Mouse (Mus musculus) limb, embryonic 15.5 days (tissue): ENCODE measurements at regions not wholly inside any gene's neighbourhood (a gene's known extent, or its start where the extent isn't known, plus 50 kb on each side); places are given as distances from the start of the nearest gene placed in this dataset.

ENCODE experiments used
- ATAC-seq: fragments of 200-750 bp; cut with Nextera tagmentation; 2 replicates; pipeline ENCODE4 v1.8.0; 2017; ENCODE audit warnings: low read depth, moderate TSS enrichment; ENCODE audit not compliant: insufficient number of reproducible peaks, low FRiP score, low TSS enrichment
- H3K27ac ChIP-seq: fragments of 300-500 bp; sonication (generic); 2 replicates; pipeline ENCODE4 v1.5.1; 2015; ENCODE audit warnings: moderate library complexity, mild to moderate bottlenecking, inconsistent platforms
- H3K27me3 ChIP-seq: fragments of 300-500 bp; sonication (generic); 2 replicates; pipeline ENCODE4 v1.6.1; 2015; ENCODE audit warnings: inconsistent platforms
- H3K36me3 ChIP-seq: fragments of 300-500 bp; sonication (generic); 2 replicates; pipeline ENCODE4 v1.6.1; 2015; ENCODE audit warnings: inconsistent platforms
- H3K4me1 ChIP-seq: fragments of 300-500 bp; sonication (generic); 2 replicates; pipeline ENCODE4 v1.6.1; 2015; ENCODE audit warnings: inconsistent platforms
- H3K4me2 ChIP-seq: fragments of 300-500 bp; sonication (generic); 2 replicates; pipeline ENCODE4 v1.6.1; 2015; ENCODE audit warnings: mild to moderate bottlenecking, inconsistent platforms
- H3K4me3 ChIP-seq: fragments of 300-500 bp; sonication (generic); 2 replicates; pipeline ENCODE4 v1.5.1; 2015; ENCODE audit warnings: mild to moderate bottlenecking, inconsistent platforms
- H3K9ac ChIP-seq: fragments of 300-500 bp; sonication (generic); 2 replicates; pipeline ENCODE4 v1.6.1; 2015; ENCODE audit warnings: inconsistent platforms
- H3K9me3 ChIP-seq: fragments of 300-500 bp; sonication (generic); 2 replicates; pipeline ENCODE4 v1.6.1; 2016; ENCODE audit warnings: inconsistent platforms
- WGBS: fragments of 180-500 bp; shearing (Covaris S2); methylation state at CpG from one replicate; pipeline ENCODE4 v1.1.7; 2015; 5-methylcytosine and 5-hydroxymethylcytosine counted together

DNA sequence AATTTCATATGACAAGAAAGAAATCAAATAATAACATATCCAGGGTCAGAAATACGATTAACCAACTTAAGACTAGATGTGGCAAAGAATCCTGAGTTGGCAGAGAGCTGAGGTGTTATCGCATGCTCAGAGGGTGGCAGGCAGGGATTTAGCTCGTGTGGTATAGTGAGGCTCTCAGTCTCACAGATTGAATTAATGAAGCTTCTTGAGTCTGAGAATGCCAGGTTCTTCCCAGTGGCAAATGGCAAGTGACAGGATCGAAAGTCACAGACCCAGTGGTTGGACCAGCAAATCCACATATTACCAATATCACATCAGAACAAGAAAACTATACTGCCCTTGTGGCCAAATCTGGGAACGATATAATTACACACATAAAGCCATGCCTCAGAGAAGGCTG is 101.3 kb upstream of the Peli2 start:
- H3K9ac ChIP-seq = no peak overlapping the region
- no peaks in the 10 kb centered on the region for H3K27me3 ChIP-seq
- no peaks in the 10 kb centered on the region for H3K9me3 ChIP-seq
- 77% methylated on average over 5 of the region's 5 CpGs for WGBS
- H3K4me1 ChIP-seq = no peaks in the 10 kb centered on the region
- no peak overlapping the region for H3K4me2 ChIP-seq
- no peak overlapping the region for H3K27ac ChIP-seq
- no peaks in the 10 kb centered on the region for H3K36me3 ChIP-seq
- H3K4me3 ChIP-seq = no peak overlapping the region
- ATAC-seq = no peak

- no peaks in the 10 kb centered on the region for H3K36me3 ChIP-seq
- H3K9ac ChIP-seq = no peak overlapping the region
- no peak overlapping the region for H3K4me2 ChIP-seq
- no peak overlapping the region for H3K4me3 ChIP-seq
- ATAC-seq = no peak
- H3K4me1 ChIP-seq = no peaks in the 10 kb centered on the region
- no peaks in the 10 kb centered on the region for H3K27me3 ChIP-seq
- WGBS = 76% methylated on average over 4 of the region's 4 CpGs
- H3K27ac ChIP-seq = no peak overlapping the region
- no peaks in the 10 kb centered on the region for H3K9me3 ChIP-seq
Measured at GRCm38 (mm10) chr14:48022271-48022670, 98.4 kb upstream of the Peli2 start.

DNA sequence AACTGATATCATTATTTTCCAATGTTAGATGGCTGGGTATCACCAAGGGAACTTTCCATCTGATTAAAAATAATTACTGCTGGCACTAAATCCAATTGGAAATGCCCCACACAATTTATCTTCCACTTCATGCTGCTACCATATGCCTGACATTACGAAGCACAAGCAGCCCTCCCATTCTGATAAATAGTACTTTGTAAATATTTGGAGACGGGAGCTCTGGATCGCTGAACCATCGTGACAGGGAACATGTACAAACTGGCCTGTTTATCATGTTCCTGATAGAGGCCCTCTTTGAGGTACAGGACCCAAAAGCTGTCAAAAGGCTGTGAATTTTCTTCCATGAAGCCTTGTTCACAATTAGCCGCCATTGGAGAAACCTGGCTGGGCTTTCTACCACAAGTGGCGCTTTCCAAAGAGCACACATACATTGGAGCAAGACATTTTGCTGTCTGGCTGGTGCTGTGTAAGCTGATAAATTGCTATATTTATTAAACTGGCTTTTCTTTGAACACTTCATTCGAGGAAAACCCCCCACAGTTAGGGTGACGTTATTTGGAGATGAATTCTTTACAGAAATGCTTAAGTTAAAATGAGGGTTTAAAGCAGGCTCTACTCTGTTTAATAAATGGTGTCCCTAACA is 96.5 kb upstream of the Peli2 start:
- no peak for ATAC-seq
- Histone ChIP-seq H3K4me2 (no peak overlapping the region), H3K9me3 (no peaks in the 10 kb centered on the region), H3K9ac (no peak overlapping the region), H3K27ac (no peak overlapping the region), H3K27me3 (no peaks in the 10 kb centered on the region), H3K4me3 (no peak overlapping the region), H3K36me3 (no peaks in the 10 kb centered on the region), H3K4me1 (no peaks in the 10 kb centered on the region)
- WGBS = 74% methylated on average over 8 of the region's 8 CpGs

GRCm38 (mm10) chr14:48039286-48039790 is 81.3 kb upstream of the Peli2 start:
- 81% methylated on average over 4 of the region's 4 CpGs for whole genome bisulfite sequencing
- Histone ChIP-seq H3K36me3 (no peaks in the 10 kb centered on the region), H3K4me3 (no peak overlapping the region), H3K9ac (no peak overlapping the region), H3K27me3 (no peaks in the 10 kb centered on the region), H3K4me2 (no peak overlapping the region), H3K4me1 (no peaks in the 10 kb centered on the region), H3K9me3 (no peaks in the 10 kb centered on the region), H3K27ac (no peak overlapping the region)
- ATAC-seq = no peak

- Histone ChIP-seq H3K27me3 (no peaks in the 10 kb centered on the region), H3K9ac (no peak overlapping the region), H3K9me3 (no peaks in the 10 kb centered on the region), H3K4me3 (no peak overlapping the region), H3K36me3 (no peaks in the 10 kb centered on the region), H3K27ac (no peak overlapping the region), H3K4me1 (no peaks in the 10 kb centered on the region), H3K4me2 (no peak overlapping the region)
- ATAC-seq = no peak
- 78% methylated on average over 9 of the region's 9 CpGs for WGBS
Measured at GRCm38 (mm10) chr14:48046094-48046493, 74.5 kb upstream of the Peli2 start.

- 88% methylated on average over 1 of the region's 1 CpGs for WGBS
- Histone ChIP-seq H3K4me3 (no peak overlapping the region), H3K4me1 (no peaks in the 10 kb centered on the region), H3K9ac (no peak overlapping the region), H3K27me3 (no peaks in the 10 kb centered on the region), H3K4me2 (no peak overlapping the region), H3K27ac (no peak overlapping the region), H3K9me3 (no peaks in the 10 kb centered on the region), H3K36me3 (no peaks in the 10 kb centered on the region)
- no peak for ATAC-seq
Measured at GRCm38 (mm10) chr14:48046831-48047230, 73.8 kb upstream of the Peli2 start.

DNA sequence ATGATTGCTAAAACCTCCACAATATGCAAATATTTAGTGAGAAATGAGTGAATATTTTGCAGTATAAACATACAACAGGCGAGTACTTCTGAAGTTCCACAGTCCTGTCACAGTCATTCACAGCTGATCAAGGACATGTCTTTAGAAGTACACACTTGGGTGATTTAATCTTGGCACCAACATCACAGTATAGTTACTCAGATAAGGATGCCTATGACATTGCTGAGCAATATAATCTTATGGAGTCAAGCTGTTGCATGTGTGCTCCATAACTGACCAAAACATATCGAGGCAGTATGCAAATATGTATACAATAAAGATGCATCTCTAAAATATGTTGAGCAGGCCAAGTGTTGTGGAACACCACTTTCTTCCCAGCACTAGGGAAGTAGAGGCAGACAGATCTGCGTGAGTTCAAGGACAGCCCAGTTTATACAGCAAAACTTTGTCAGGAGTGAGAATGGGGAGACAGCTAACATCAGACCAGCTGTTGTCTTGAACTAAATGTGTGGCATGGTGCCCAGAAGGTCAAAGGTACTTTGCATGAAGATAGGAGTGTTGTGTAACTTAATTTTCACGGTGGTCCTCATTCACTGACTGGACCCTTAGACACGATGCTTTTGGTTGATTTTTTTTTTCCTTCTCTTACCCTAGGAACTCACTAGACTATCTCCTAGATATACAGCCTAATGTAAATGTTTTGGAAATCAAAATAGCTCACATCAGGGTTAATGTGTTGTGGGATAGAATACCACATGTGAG is 70.7 kb upstream of the Peli2 start:
- no peak for ATAC-seq
- 78% methylated on average over 5 of the region's 5 CpGs for WGBS

DNA sequence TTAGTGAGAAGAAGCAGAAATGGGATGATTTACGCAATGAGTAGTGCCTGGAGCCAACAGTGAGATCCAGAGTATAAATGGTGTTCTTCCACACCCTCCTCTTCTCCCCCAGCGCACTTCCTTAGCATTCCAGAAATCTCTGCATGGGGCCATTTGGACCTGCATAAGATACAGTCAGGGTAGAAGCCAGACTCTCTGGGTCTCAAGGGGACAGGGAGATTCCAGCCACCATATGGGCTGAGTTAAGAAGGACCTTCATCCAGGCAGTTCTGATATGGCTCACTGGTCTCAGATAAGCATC is 70.2 kb upstream of the Peli2 start:
- WGBS = 69% methylated on average over 2 of the region's 2 CpGs
- no peak for ATAC-seq

More for the DNA sequence above, 70.7 kb upstream of the Peli2 start:
- Histone ChIP-seq H3K4me3 (no peak overlapping the region), H3K27ac (no peak overlapping the region), H3K4me2 (no peak overlapping the region), H3K9ac (no peak overlapping the region), H3K36me3 (no peaks in the 10 kb centered on the region), H3K4me1 (no peaks in the 10 kb centered on the region), H3K27me3 (no peaks in the 10 kb centered on the region), H3K9me3 (no peaks in the 10 kb centered on the region)

GRCm38 (mm10) chr14:48051971-48052370 is 68.7 kb upstream of the Peli2 start:
- Histone ChIP-seq H3K27ac (no peak overlapping the region), H3K4me3 (no peak overlapping the region), H3K4me2 (no peak overlapping the region), H3K9me3 (no peaks in the 10 kb centered on the region), H3K27me3 (no peaks in the 10 kb centered on the region), H3K4me1 (no peaks in the 10 kb centered on the region), H3K9ac (no peak overlapping the region), H3K36me3 (no peaks in the 10 kb centered on the region)
- 68% methylated on average over 3 of the region's 3 CpGs for WGBS
- no peak for ATAC-seq

More for the DNA sequence above, 70.2 kb upstream of the Peli2 start:
- Histone ChIP-seq H3K4me3 (no peak overlapping the region), H3K9me3 (no peaks in the 10 kb centered on the region), H3K27me3 (no peaks in the 10 kb centered on the region), H3K27ac (no peak overlapping the region), H3K9ac (no peak overlapping the region), H3K4me1 (no peaks in the 10 kb centered on the region), H3K36me3 (no peaks in the 10 kb centered on the region), H3K4me2 (no peak overlapping the region)

DNA sequence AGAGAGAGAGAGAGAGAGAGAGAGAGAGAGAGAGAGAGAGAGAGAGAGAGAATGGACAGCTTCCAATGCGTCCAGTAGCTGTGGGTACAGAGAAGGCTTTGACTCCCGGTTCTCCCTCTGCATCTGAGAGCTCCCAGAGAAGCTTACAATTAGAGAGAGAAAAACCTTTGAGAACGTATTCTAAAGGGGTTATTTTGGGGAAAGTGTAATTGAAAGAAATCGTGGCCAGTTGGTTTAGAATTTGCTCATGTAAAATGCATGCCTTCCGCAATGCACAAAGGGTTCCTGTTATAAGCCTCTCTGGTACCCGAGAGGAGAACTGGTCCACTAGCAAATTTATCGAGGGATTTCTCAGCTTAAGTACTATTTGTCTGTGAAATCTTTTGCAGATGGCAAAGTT is 68.2 kb upstream of the Peli2 start:
- ATAC-seq = no peak
- Histone ChIP-seq H3K9me3 (no peaks in the 10 kb centered on the region), H3K36me3 (no peaks in the 10 kb centered on the region), H3K27me3 (no peaks in the 10 kb centered on the region), H3K4me2 (no peak overlapping the region), H3K4me1 (no peaks in the 10 kb centered on the region), H3K4me3 (no peak overlapping the region), H3K9ac (no peak overlapping the region), H3K27ac (no peak overlapping the region)
- WGBS = 40% methylated on average over 7 of the region's 7 CpGs

DNA sequence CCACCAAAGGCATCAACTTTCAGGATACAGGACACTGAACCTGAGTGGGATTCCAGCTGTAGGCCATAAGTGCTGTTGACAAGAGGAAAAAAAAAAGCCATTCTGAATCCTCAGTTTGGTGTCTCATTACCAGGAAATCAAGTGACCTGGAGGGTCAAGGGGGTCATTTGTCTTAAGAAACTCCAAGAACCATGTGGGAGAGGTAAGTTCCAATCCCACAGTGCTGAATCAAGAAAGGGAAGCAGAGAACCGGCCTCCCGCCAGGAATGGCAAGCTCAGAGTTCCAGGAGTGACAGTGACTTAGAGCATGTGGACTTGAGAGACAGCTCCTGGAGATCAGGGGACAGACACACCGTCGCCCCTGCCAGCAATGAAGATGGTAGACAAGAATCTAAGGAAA is 67.5 kb upstream of the Peli2 start:
- H3K9me3 ChIP-seq = no peaks in the 10 kb centered on the region
- H3K27me3 ChIP-seq = no peaks in the 10 kb centered on the region
- no peak overlapping the region for H3K9ac ChIP-seq
- H3K27ac ChIP-seq = no peak overlapping the region
- no peak for ATAC-seq
- WGBS = 52% methylated on average over 4 of the region's 4 CpGs
- H3K36me3 ChIP-seq = no peaks in the 10 kb centered on the region
- H3K4me2 ChIP-seq = no peak overlapping the region
- H3K4me3 ChIP-seq = no peak overlapping the region
- H3K4me1 ChIP-seq = no peaks in the 10 kb centered on the region

DNA sequence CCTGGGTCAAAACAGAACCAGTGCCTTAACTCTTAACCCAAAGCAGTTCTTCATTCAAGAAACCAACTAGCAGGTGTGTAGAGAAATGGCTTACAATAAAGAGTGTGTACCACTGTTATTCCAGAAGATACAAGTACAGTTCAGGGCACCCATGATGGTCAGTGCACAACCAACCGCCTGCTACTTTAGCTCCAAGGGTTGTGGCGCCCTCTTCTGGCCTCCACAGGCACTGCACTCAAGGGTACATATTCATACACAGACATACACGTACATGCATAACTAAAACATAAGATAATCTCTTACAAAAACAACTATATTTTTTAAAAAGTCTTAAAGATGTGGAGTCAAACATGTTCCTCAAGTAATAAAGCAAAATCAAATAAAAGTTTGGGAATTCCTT is 65.9 kb upstream of the Peli2 start:
- WGBS = 76% methylated on average over 3 of the region's 3 CpGs
- no peak for ATAC-seq

More for the DNA sequence above, 65.9 kb upstream of the Peli2 start:
- no peak overlapping the region for H3K27ac ChIP-seq
- H3K4me1 ChIP-seq = no peaks in the 10 kb centered on the region
- H3K9me3 ChIP-seq = no peaks in the 10 kb centered on the region
- no peak overlapping the region for H3K9ac ChIP-seq
- H3K4me2 ChIP-seq = no peak overlapping the region
- no peaks in the 10 kb centered on the region for H3K36me3 ChIP-seq
- no peaks in the 10 kb centered on the region for H3K27me3 ChIP-seq
- no peak overlapping the region for H3K4me3 ChIP-seq
